Mouse (Mus musculus) cerebellum, postnatal 25 days (tissue): ENCODE data around the gene Gm5460.
A peak's percentile ranks its signal among the peaks of the same experiment; 100 is the strongest.

Experiments
- DNase-seq, 2 experiments: peaks; one replicate each; pipeline ENCODE4 v3.0.0; 2021; ENCODE audit warnings: mixed read lengths in 2 of 2

Gene Gm5460

DNA sequence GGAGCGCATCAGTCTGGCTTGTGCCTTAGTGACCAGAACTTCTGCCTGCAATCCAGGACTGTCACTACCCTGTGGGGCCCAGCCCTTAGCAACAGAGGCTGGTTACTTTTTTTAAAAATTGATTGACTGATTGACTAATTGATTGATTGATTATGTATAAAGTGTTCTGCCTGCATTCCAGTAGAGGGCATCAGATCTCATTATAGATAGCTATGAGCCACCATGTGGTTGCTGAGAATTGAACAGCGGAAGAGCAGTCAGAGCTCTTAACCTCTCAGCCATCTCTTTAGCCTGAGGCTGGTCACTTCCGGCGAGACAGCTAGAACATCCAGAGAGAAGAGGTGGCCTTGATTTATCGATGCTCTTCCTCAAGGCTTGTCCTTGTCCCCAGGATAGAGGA lies 60.7 kb downstream of the Gm5460 start:
- DNase-seq = no peak

GRCm38 (mm10) chr14:34078293-34078692 lies 61.7 kb downstream of the Gm5460 start:
- no peak for DNase-seq

DNA sequence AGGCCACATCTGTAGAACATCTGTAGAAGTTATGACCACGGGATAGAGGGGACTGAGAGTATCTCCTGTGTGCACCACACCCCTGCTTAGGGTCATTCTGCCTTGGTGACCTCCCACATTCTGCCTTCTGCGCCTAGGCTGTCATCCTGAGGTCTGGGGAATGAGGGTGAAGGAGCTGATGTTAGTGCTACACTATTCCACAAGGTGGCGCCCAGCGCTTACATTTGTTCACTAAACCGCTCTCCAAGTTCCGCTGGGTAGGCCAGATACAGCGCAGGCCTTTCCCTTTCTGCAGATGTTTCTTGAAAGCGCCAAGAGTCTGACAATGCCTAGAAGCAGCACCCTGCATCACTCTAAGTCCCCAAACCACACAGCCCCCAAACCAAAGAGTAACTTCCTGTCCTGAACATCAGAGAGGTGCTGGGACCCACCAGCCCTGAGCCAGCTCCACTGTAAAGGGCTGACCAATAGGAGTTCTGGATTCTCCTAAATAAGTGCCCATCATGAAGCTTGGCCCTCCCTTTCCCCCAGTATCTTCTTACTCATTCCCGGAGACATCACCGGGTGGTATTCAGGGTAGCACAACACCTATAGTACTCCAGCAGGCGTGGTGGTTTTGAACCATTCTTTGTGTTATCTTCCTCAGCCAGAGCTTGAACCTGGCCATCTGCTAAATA lies 63.9 kb downstream of the Gm5460 start:
- DNase-seq = peak; percentile 70 to 85

GRCm38 (mm10) chr14:34085731-34086130 lies 69.2 kb downstream of the Gm5460 start, which contains the start of gene Anxa8:
Gene Anxa8, plus strand, starts transcription at chr14:34085981.
- no peak for DNase-seq

DNA sequence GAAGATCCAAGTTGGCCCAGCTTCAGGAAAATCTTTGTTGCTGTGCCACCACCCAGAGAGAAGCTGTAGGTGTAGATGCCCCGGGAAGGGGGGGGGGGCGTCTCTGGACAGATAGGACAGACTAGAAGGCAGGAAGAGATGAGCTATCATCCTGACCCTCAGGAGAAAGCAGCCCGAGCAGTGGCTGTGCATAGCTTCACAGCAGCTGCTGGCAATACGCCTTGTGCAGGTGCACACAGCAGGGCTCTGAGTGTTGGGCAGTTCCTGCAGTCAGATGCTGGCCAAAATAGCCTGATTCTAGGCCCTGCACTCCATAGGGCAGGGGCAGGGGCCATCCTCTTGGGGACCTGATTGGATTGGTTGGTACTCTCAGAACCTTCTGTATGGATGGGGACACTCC lies 70.2 kb downstream of the Gm5460 start:
- DNase-seq = peak; percentile 20 to 56

DNA sequence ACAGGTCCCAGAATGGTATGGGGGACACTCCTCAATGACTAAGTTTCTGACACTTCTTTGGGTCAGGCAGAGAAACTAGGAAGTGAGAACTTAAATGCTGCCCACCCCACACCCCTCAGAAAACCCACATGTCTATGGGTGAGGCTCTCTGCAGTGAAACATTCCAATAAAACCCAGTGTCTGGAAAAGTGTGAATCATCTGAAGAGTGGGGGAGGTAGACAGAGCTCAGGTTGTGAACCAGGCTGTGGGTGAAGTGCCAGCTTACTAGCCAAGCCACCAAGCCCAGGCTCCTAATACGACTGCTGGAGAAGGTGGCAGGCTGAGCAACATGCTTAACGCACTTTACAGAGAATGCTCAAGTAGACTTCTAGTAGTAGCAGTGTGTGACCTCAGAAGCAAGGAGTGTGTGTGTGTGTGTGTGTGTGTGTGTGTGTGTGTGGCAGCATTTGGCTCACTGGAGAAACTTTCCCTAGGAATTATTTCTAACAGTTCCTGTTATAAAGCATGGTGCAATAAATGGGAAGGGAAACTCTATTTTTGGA lies 71.4 kb downstream of the Gm5460 start:
- DNase-seq = no peak

- peak in 1 of 2 experiments; percentile 20 for DNase-seq
Measured at GRCm38 (mm10) chr14:34089796-34090195, 73.2 kb downstream of the Gm5460 start.

DNA sequence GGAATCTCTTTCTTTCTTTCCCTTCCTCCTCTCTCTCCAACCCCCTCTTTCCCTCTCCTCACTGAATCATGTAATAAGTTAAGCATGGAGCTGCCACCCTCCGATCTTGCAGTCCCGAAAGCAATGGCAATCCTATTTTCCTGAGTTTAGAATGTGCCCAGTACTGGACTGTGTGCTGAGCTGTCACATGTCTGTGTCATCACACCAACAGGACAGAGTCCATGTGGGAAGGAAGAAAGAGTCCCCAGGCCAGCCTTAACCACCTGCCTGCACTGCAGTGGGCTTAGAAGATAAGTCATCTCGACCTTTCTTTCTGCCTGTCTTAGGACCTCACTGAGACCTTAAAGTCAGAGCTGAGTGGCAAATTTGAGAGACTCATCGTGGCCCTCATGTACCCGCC lies 74.9 kb downstream of the Gm5460 start:
- no peak for DNase-seq

GRCm38 (mm10) chr14:34092856-34093255 lies 76.3 kb downstream of the Gm5460 start:
- no peak for DNase-seq

GRCm38 (mm10) chr14:34096161-34096560 lies 79.6 kb downstream of the Gm5460 start:
- no peak for DNase-seq
